Mouse (Mus musculus) Muller cell, postnatal 12 days (primary cell): Measurements from ENCODE around the gene Ano8.
"Not testable (repeated sequence)": the region's sequence is repeated elsewhere in the genome, so short reads cannot be mapped to it uniquely, and the experiment has no call there.

ENCODE experiments used
- DNase-seq: peaks from one replicate; pipeline ENCODE4 v3.0.0-alpha.2; 2015; ENCODE audit errors: inconsistent ontology term

Ano8 gene

GRCm38 (mm10) chr8:71485142-71486135, at the start of gene Ano8:
Ano8 (minus strand) TSS chr8:71485963.
- DNase-seq, result peak; percentile 91

DNA sequence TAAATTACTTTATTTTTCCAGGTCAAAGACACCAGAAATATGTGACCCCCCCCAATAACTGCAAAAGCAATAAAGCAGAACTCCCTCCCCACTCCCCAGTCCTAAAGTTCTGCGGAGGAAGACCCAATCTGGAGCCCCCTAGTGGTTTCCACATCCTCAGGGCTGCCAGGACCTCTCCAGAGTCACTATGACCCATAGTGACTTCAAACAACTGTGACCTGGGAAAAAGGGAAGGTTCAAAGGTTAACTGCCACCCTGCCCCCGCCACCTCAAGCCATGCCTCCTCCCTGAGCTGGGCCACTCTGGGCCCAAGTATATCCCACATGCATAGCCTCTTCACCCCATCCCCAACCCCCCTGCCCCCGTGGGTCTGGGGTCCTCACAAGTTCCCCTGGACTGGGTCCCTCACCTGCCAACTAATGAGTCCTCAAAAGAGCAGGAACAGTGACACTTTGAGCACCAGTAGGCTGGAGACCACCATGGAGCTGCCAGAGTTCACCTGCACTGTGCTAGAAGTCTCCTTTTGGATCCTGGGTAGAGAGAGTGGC, 48.6 kb upstream of the Ano8 start:
- DNase-seq, result no peak

- not testable (repeated sequence) for DNase-seq
These were observed 45.1 kb upstream of the Ano8 start for GRCm38 (mm10) chr8:71530735-71531467.

GRCm38 (mm10) chr8:71528362-71529073, 42.8 kb upstream of the Ano8 start:
- no peak for DNase-seq

- DNase-seq, result no peak
These were observed 41.6 kb upstream of the Ano8 start for GRCm38 (mm10) chr8:71527162-71527870.

- DNase-seq, result no peak
These were observed 40.5 kb upstream of the Ano8 start for GRCm38 (mm10) chr8:71526272-71526671.

DNA sequence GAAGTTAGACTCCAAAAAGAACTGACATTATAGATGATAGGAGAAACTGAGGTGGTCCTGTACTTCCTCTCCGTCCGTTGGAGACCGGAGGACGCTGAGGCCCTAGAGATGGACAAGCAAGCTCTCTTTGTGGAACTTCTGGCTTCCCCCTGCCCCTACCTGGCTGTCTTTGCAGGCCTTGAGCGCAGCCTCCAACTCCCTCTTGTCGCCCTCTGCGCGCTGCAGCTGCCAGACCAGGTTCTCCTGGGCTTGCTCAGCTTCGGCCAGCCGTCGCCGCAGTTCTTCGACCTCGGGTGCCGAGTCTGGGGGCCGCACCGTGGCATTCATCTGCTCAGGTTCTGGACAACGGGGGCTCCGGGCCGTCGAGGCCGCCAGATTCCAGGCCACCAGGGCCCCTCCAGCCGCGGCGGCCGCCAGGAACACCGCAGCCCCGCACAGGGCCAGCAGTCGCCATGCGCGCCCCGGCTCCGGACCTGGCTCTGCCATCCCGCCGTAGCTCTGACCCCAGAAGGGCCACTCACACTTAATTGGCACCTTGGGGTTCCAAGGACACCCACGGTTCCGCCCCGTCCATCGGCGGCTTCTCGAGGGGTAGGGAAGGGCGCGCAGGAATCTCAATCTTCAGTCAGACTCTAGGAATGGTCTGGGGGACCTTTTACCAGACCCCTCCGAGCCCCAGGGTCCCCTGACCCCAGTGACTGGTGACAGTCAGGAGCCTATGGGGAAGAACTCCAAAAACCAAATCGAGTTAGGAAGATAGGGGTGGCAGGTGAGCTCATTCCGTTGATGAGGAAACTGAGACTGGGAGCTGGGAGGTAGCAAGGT, 39.7 kb upstream of the Ano8 start, which contains the start of gene Ccdc194:
Gene Ccdc194 (minus strand): TSS at position 486 of the 825 bp plus-strand sequence.
- no peak for DNase-seq

DNA sequence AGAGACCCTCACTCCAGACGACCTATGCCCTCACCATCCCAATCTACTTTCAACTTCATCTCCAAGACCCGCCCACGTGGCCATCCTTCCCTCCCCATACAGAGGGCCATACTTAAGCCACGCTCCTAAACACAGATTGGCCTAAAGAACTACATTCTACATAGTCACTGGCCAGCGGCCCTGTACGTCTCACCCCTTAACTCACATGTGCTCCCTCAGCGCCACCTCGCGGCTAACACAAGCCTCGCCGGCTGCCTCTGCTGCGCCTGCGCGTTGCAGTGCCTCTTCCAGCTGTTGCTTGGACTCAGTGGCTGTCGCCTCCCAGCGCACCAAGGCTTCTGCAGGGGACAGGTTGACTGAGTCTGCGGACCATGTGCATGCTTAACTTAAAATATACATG, 35.9 kb upstream of the Ano8 start:
- DNase-seq, result peak; percentile 91

GRCm38 (mm10) chr8:71519037-71519825, 33.5 kb upstream of the Ano8 start:
- DNase-seq, result peak; percentile 73

DNA sequence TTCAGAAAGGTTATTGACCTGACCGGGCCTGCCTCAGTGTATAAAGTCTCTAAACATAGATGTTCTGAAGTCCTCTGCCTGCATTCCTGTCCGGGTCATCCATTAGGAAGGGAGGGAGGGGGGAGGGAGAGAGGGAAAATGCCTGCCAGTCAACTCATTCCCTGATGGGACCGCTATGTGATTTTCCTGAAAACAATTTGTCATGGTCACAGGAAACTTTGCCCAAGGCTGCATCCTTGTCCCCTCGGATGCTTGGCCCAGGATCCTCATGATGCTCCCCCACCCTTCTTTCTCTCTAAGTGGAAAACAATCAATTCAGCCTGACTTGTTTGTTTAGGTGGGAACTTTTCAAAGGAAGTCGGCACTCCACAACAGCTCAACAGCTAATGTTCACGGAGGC, 31.0 kb upstream of the Ano8 start:
- peak; percentile 76 for DNase-seq

DNA sequence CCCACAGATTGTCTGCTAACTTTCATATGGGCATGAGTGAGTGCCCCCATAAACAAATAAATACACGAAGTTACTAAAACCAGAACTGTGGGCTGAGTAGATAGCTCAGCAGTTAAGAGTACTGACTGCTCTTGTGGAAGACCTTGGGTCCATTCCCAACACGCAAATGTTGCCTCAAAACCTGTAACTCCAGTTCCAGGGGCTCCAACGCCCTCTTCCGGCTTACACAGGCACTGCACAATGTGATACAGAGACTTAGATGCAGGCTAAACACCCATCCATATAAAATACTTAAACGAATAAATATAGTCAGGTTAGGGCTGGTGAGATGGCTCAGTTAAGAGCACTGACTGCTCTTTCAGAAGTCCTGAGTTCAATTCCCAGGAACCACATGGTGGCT, 29.3 kb upstream of the Ano8 start:
- DNase-seq, result no peak

DNA sequence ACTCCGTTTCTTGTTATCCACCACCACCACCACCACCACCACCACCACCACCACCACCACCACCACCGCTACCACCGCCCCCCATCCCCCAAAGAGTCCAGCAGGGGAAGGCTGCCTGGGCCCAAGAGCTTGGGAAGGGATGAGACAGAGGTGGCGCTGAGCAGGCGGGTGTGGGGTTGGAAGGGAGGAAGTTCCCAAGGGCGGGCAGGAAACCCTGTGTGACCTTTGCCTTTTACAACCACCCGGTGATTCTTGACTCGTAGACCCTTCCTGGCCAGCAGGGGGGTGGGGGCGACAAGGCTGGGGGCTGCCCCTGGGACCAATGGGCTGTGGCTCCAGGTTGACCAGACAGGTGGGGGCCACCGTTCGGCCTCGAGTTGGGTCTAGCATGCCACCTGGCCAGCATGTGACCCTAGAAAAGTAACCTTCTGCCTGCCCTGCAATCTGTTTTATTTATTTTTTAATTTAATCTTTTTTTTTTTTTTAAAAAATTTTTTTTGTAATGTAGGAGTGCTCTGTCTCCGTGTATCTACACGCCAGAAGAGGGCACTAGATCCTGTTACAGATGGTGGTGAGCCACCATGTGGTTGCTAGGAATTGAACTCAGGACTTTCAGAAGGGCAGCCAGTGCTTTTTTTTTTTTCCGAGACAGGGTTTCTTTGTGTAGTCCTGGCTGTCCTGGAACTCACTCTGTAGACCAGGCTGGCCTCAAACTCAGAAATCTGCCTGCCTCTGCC, 27.4 kb upstream of the Ano8 start:
- no peak for DNase-seq

GRCm38 (mm10) chr8:71511644-71512043, 25.9 kb upstream of the Ano8 start, which contains the start of gene Plvap:
Plvap (minus strand) TSS chr8:71511752.
- DNase-seq, result no peak

GRCm38 (mm10) chr8:71509316-71509715, 23.6 kb upstream of the Ano8 start:
- DNase-seq, result no peak

- peak; percentile 92 for DNase-seq
These were observed 21.9 kb upstream of the Ano8 start for GRCm38 (mm10) chr8:71507589-71508104.

GRCm38 (mm10) chr8:71505979-71506378, 20.2 kb upstream of the Ano8 start:
- no peak for DNase-seq

- peak; percentile 65 for DNase-seq
These were observed 19.6 kb upstream of the Ano8 start for GRCm38 (mm10) chr8:71505326-71505725.

GRCm38 (mm10) chr8:71504349-71504748, 18.6 kb upstream of the Ano8 start:
- DNase-seq, result no peak
